Mouse (Mus musculus) small intestine, adult 2 months (tissue): ENCODE measurements around the gene Pgam1.

Experiments
- CTCF ChIP-seq: fragments of 200-500 bp; IDR thresholded peaks from 2 replicates; pipeline ENCODE4 v1.5.1; 2012; ENCODE audit warnings: low read depth, mild to moderate bottlenecking, control low read depth, inconsistent platforms, low read length, moderate library complexity, mixed read lengths; ENCODE audit not compliant: insufficient replicate concordance, insufficient read length; ENCODE audit errors: extremely low read depth
- POLR2A ChIP-seq: fragments of 200-500 bp; IDR thresholded peaks from 2 replicates; pipeline ENCODE4 v1.6.1; 2012; ENCODE audit warnings: low read depth, mild to moderate bottlenecking, control low read depth, inconsistent platforms, low read length, moderate library complexity

GRCm38 (mm10) chr19:41935921-41936320 lies 24.2 kb downstream of the Pgam1 start:
- no peak for TF ChIP-seq CTCF
- no peak for TF ChIP-seq POLR2A
